Mouse (Mus musculus) T-helper 2 cell (primary cell): ENCODE results near the gene Kdm6b.

ENCODE experiments used
- in situ Hi-C: fragments of 300-600 bp; cut with MboI, MseI; formaldehyde crosslinking; loops from one replicate; pipeline ENCODE4 v1.15.1; 2025; ENCODE audit warnings: high pct_unique_total_duplicates

The Kdm6b gene

DNA sequence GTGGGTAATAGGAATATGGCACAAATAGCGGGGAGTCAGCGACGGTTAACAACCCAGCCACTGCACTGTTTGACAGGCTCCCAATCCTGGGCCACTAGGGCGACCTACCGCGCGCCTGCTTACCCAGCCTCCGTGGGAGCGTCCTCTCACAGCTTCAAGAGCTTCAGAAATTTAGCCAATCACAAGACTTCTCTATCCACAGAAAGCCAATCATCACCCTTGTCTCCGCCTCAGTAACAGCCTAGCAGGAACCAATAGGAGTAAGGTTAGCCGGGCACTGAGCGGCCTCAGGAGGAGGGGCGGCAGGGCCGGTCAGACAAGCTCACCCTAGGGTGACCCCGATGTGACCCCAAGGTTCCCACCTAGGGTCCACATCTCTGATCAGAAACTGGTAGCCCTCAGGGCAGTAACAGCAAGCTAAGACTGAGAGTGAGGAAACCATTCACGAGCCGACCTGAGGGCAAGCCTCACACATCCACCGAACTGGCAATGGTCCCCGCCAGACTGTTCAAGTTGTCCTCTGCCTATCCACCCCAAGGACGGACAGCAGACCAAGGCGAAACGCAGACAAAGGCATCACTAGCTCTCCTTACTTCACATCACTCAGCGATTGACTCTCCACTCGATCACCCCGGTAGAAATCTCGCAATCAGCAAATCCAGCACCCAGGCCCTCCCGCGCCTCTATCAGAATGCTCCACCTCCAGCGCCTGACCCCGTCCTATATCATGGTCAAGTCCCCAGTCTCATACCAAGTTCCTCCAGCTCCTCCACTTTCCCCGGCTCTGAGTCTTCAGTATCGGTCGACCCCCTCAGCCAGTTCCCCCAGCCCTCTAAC is 4.7 kb downstream of the Kdm6b start:
- in situ Hi-C loops, result loop anchor here (25.0 kb wide), 1 partner anchor 1254 kb away; the partner anchor contains the start of genes Eno3, Pfn1 and Spag7

DNA sequence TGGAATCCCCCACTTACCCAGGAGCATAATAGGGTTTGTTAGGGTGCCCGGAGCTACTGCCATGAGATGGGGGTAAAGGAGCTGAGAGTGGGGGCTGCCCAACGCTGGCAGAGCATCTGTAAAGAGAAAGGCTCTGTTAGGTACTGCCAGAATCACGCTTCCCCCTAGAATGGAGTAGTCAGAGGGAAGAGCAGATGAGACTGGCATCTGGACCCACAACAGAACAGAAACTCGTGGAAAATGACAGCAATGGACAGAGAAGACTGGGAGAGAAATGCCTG is 5.8 kb downstream of the Kdm6b start:
- in situ Hi-C loops, result loop anchor here (25.0 kb wide), 1 partner anchor 1255 kb away; the partner anchor contains the start of genes Eno3, Pfn1 and Spag7

DNA sequence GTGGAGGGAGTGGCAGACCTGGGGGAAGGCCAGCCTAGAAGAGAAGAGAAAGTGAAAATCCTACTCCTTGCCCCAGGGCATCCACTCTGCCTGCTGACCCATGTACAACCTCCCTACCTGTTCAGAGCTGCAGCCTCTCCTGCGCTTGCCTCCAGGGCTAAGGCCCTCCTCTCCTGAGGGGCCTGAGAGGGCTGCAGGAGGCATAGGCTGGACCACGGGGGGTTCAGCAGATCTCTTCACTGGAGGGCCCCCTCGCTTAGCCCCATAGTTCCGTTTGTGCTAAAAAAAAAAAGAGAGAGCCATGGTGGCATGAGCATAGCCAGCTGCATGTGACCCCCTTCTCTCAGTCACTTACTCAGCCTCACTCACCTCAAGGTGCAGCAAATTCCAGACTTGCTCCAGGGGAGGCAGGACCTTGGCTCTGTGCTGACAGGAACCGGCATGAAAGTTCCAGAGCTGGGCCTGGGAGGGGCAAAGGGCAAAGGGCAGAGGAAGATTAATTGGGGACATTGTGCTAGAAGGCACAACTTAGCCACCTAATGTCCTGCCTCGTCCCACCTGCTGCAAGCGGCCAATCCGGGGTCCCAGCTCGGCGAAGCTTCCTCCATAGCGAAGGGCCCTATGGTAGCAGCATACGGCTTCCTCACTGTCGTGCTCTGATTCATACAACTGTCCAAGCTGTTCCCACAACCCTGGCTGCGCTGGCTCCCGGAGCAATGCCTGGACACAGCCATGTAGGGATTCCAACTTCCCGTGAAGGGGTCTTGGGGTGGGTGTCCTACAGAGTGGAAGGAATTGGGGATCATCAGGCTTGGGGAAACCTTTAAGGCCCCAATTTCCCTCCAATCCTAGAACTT is 6.4 kb downstream of the Kdm6b start:
- in situ Hi-C loops, result loop anchor here (25.0 kb wide), 1 partner anchor 1255 kb away; the partner anchor contains the start of genes Eno3, Pfn1 and Spag7

DNA sequence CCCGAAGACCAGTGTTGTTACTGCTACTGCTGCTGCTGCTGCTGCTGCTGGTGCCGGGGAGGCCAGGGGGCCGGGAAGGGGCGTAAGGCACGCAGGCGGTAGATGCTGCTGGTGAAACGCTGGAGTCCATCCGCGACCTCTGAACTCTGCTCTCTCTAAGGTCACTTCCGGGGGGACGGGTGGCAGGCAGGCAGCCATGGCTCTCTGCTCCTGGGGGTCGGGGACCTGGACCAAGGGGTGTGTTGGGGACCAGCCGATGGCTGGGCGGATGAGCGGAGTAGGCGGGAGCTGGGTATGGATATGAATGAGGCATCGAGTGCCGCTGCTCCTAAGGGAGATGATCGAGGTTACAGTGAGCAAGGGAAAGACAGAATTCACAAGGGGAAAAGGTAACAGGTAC is 7.2 kb downstream of the Kdm6b start:
- in situ Hi-C loops, result loop anchor here (25.0 kb wide), 1 partner anchor 1256 kb away; the partner anchor contains the start of genes Eno3, Pfn1 and Spag7

DNA sequence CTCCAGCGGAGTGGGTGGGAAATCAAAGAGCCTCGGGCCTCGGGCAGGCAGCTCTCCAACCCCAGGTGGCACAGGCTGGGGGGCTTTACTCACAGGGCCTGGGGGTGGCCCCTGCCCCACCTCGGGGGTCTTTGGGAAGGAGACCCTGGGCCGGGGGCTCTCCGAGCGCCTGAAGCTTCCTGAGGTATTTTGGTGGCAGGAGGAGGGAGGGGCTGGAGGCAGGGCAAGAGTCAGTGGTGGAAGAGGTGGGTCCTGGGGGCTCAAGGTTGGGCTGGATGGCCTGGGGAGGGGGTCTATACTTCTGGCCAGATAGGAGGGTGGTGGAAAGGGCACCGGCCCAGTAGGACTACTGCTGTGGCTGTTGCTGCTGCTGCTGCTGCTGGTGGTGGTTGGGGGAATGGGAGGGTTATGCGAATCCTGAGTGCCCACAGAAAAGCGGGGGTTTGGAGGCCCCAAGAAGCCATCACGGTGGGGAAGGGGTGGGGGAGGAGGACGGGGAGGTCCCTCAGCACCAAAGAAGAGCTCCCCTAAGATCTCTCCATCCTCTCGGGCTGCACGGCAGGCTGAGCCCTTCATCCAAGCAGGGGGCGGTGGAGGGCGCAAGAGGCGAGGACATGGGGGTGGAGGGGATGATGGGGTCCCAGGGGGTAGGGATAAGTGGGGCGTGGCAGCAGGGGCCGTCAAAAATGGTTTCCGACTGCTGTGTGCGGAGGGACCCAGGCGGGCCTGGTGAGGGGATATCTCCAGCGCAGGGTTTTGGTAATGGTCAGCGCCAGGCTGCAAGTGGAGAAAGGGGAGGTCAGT is 7.9 kb downstream of the Kdm6b start:
- in situ Hi-C loops, result loop anchor here (25.0 kb wide), 1 partner anchor 1257 kb away; the partner anchor contains the start of genes Eno3, Pfn1 and Spag7

DNA sequence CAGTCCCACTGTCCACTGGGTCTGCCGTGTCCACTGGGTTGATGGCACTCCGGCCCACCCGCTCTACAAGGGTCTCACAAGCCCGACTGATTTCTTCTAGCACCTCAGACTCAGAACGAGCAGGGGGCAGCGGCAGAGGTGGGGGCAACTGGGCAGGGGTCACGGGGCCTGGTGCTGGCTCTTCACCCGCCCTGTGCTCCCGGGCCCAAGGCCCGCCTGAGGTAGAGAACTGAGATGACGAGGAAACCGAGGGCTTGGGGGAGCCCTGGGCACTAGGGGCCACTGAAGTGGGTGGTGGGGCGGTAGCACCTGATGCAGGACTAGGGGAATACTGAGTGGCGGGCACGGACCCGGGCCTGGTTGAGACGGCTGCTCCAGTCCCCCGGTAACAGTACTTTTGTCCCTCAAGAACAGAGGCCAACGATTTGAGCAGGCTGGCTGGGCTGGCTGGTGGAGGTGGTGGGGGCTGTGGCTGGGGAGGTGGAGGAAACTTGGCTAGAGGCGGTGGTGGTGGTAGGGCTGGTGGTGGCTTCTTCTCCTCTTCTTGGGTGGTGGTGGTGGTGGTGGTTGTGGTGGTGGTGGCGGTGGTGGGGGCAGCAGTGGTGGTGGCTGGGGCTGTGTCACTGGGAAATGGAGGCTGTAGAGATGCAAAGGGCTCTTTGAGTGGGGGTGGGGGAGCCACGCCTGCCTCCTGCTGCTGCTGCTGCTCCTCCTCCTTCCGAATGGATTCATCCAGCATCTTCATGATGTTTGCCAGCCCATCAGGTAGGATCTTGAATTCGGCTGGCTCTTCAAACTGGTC is 8.7 kb downstream of the Kdm6b start:
- in situ Hi-C loops, result loop anchor here (25.0 kb wide), 1 partner anchor 1258 kb away; the partner anchor contains the start of genes Eno3, Pfn1 and Spag7

DNA sequence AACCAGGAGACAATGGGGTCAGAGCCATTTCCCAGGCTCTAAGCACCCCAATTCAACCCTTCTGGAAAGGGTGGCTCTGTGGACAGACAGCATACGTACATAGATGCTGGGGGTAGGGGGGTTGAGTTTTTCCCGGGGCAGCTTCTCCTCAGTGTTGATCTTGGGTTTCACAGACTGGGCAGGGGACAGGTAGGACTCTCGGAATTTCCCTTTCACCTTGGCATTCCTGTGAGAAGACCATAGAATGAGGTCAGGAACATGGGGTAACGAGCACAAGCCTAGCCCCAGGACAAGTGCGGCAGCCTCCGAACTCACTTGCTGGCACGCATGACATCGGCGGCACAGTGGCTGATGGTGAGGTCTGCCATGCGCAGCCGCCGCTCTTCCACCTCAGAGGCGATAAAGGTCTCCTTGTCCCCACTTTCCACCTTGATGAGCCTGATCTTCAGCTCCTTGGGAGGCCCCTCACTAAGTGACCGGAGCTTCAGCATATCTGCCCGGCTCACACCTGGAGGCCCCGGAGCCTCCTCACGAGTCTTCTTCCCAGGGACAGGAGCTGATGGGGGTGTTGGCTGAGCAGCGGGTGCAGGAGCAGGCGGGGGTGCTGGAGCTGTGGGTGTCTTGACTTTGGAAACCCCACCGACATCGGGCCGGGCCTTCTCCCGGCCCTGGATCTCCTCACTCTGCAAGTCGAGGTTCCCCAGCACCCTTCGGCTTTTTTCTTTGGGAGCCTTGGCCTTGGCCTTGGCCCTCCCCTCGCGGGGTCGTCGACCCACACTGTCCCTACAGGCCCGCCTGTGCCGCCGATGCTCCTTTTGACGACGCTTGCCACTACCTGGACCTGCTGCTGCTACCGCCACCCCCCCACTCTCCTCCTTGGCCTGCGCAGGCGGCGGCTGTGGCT is 9.5 kb downstream of the Kdm6b start:
- in situ Hi-C loops, result loop anchor here (25.0 kb wide), 1 partner anchor 1258 kb away; the partner anchor contains the start of genes Eno3, Pfn1 and Spag7

DNA sequence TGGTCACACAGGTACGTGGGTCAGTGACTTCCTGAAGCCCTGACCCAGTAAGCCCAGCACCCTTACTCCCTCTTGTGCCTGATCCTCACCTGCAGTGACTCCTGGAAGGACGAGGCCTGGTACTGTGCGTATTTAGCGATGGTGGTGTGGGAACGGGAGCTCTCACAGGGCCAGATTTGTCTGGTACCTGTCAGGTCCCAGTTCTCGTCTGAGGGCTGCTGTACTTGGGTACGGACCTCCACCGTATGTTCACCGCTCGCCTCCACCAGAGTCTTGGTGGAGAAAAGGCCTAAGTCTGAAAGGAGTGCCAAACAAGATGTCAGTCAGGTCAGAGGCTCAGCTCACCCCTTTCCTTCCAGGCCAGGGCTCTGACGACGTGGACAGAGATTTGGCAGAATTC is 11.5 kb downstream of the Kdm6b start:
- in situ Hi-C loops, result loop anchor here (25.0 kb wide), 1 partner anchor 1260 kb away; the partner anchor contains the start of genes Eno3, Pfn1 and Spag7

DNA sequence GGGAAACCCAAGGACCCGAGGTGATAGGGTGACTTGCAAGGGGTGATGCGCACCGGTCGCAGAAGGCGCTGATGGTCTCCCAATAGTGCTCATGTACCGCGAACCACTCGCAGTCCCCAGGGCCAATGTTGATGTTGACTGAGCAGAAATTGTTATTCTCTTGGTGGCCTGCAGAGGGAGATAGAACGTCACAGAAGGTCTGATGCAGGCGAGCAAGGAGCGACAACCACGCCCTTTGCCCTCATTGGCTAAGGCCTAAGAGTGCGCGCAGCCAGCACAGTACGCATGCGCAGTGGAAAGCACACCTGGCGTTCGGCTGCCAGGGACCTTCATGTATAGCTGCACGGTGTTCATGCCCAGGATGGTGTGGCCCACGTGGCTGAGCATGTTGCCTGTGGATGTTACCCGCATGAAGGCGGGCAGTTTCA is 12.3 kb downstream of the Kdm6b start:
- in situ Hi-C loops, result loop anchor here (25.0 kb wide), 1 partner anchor 1261 kb away; the partner anchor contains the start of genes Eno3, Pfn1 and Spag7

DNA sequence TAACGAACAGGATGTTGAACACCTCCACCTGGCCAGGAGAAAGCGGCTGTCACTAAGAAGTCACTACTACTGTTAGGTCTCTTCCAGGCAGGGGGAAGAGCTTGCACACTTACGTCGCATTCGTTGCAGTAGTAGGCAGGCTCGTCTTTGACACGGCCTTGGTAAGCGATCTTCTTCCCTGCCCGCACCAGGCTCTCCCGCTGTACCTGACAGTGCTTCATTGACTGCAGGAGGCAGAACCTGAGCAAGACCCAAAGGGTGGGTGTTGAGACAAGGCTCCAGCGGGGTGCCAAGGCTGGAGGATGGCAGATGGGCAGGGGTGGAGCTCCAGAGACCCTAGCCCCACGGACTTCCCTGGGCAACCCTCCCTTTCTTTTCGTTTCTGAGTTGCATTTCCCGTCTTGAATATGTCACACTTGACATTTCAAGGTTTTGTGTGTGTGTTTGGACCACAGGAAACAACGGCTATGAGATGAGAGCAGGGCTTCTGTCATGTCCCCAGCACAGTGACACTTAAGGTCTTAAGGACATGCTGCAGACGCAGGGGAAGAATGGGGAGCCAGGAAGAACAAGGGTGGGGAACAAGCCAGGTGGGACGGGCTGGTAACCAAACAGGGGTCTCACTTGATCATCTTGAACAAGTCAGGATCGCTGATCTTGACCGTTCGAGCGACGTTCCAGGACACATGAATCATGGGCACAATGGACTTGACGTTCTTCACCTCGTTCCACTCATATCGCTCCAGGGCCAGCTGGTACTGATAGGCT is 13.2 kb downstream of the Kdm6b start:
- in situ Hi-C loops, result loop anchor here (25.0 kb wide), 1 partner anchor 1262 kb away; the partner anchor contains the start of genes Eno3, Pfn1 and Spag7

DNA sequence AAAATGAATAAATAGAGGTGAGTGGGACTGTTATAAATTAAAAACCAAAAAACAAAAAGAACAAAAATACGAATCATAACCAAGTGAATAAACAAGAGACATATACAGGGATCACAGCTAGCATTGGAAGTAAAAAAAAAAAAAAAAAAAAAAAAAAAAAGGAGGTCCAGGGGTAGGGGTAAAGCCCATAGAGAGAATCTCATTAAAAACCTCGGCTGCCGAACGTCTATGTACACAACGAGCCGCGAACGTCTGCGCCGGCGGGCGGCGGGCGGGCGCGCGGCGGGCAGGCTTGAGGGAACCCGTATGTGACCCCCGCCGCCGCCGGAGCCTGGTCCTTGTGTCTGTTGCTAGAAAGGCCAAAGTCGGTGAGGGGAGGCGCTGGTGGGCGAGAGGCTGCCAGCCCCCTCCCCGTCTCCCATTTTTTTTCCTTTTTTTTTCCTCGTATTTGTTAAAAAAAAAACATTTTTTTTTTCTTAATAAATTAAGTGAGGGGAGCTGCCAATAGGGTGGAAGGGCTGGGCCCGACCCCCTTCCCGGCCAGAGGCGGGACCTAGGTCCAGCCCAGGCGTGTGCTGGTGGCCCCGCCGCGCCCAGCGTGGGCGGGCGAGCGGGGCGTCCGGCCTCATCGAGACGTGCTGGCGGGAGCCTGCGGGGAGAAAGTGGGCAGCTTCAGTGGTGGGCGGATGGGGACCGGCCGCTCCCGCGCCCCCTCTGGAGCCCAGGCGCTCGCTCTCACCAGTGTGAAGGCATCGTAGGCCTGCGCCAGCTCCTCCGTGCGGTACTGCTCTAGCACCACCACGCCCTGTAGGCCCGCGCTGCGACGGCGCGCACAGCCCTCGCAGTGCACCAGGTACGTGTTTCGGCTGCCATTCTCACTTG is 14.0 kb downstream of the Kdm6b start:
- in situ Hi-C loops, result loop anchor here (25.0 kb wide), 1 partner anchor 1263 kb away; the partner anchor contains the start of genes Eno3, Pfn1 and Spag7

DNA sequence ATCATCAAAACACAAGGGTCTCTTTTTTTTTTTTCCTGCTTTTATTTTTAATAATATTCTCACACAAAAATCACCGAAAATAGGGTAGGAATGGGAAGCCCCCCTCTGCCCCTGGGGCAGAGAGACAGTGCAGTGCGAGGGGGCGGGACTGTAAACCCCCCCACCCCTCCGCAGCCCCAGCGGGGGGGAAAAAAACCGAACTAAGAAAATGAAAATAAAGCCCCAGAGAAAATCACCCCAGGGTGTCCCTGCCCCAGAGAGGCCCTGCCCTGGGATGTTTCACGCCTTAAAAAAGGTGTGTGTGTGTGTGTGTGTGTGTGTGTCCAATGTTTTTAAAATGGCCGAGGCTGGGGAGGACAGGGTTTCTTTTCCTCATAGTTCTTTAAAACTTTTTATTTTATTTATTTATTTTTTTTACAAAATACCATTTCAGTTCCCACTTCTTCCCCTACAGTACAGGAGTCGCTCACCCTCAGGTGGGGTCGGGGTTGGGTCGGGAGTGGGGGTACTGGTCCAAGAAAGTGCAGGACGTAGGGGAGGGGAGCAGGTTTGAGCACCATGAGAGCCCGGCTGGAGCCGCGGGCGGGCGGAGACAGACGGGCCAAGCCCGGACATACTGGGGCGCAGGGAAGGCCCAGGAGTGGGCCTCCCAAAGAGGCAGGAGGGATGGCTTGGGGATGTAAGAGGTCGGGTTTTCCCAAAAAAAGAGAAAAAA is 14.8 kb downstream of the Kdm6b start:
- in situ Hi-C loops, result no loop called here

DNA sequence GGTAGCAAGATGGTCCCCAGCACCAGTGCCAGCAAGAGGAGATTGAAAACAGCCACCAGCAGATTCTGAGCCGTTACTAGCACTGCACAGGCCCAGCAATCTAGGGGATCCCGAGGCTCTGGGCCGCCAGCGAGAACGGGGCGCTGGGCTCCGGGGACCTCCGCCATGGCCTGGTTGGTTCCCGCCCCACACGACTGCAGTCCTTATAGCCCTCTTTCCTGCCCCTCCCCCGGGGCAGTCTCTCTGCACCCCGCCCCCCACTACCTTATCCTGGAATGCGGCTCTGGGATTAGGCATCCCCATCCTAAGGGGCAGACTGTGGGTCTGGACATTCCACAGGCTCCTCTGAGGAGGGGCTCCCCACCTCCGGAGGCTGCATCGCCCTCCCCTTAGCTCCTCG is 15.4 kb downstream of the Kdm6b start, which contains the start of gene Tmem88:
Gene Tmem88 (minus strand): TSS at position 176 of the 400 bp plus-strand sequence.
- in situ Hi-C loops, result no loop called here

DNA sequence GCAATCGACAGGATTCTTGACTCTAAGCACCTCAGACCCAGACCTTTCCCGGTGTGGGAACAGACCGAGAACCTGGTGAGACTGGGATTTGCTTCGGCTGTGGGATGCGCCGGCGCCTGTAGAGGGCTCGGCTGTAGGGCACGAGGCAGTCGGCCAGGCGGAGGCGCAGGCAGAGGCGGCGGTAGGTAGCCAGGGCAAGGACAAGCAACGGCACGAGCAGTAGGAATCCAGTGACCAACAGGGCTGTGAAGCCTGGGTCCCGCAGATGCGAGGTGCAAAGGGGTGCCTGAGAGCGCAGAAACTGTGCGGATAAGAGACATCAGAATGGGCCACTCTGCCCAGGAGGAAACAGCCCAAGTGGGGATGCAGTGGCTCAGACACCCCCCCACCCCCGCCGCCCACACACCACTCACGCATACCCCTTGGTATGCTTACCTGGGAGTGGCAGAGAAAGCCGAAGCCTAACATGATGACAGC is 15.9 kb downstream of the Kdm6b start:
- in situ Hi-C loops, result no loop called here

DNA sequence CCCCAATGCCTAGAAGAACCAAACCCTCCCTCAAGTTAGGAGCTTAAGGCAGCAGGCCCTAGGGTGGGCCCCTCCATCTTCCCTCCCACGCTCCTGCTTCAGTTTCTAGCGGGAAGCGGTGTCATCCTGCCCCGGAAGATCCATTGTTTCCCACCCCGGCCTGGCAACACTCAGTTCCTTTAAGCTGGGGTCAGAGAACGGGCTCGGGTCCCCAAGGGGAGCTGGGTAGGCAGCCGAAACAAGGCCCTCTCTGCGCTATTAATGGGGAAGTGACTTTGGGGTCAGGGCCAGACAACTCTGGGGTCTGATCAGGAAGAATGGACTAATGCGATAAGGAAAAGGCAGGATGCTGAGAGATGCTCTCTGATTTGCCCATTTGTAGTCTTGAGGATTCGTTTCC is 16.7 kb downstream of the Kdm6b start:
- in situ Hi-C loops, result no loop called here

DNA sequence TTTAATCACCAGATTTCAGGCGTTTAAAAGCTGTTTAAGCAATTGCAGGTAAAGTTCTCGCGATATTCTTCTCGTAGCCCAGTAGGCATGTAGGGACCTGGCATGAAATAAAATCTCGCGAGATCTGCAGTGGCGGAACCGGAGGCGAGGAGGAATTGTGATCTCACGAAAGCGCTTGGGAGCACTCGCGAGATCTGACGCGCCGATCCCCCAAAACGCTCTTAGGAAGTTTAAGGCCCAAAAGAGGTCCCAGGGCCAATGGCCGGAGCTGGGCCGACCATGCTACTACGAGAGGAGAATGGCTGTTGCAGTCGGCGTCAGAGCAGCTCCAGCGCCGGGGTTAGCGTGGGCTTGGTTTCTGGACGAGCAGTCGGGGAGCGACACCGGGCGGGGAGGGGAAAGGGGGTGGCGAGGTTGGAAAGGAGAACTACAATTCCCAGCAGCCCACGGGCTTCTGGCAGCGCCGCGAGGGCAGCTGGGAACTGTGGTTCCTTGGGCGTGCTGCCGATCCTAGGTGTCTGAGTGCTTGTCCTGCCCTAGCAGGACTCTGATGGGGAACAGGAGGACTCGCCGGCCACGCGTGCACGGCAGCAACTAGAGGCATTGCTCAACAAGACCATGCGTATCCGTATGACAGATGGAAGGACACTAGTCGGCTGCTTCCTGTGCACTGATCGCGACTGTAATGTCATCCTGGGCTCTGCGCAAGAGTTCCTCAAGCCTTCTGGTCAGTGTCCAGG is 17.7 kb downstream of the Kdm6b start:
- in situ Hi-C loops, result no loop called here
